9 mouse cellular contexts compared by ENCODE assay signal in genomic region chr19:46706540-46707295, GRCm38 (mm10). TPM values are rescaled to one million over a fixed set of nuclear protein-coding genes. Genes with fewer than 3 reads are reported as not detected.
DNase-seq lines count a peak whose midpoint lies in the region; ATAC-seq and TF ChIP-seq lines count a peak whose summit lies in the region.
"Had no signal": no experiment of that assay in that cellular context is flagged by ENCODE, and none has a peak within 500 bp of the region (broad histone marks: within the 10 kb centered on the region; RNA-seq: fewer than 3 reads in every experiment).

No protein-coding gene starts in this region.

- TF ChIP-seq CTCF in spleen, adult 2 months (IDR thresholded peaks at IDR 0.05; ENCODE audit: extremely low read depth, insufficient read depth, insufficient read length, insufficient replicate concordance): no peak

- WGBS in spleen, adult 2 months: 74% methylated on average over 9 of the region's 9 CpGs
- WGBS in liver, embryonic 11.5 days: 56% methylated on average over 9 of the region's 9 CpGs
- WGBS in stomach, embryonic 16.5 days: 53% methylated on average over 9 of the region's 9 CpGs

- peak overlapping the region; percentile 65 for H3K9ac ChIP-seq in liver, embryonic 11.5 days (ENCODE audit: low read depth, low read length)
- no peak overlapping the region for H3K9ac ChIP-seq in stomach, embryonic 16.5 days (ENCODE audit: low read length)

- 0 out of 2 replicates have a peak overlapping the region, but pooled peaks have one; percentile 70 for H3K4me3 ChIP-seq in spleen, adult 2 months (ENCODE audit: extremely low read depth, insufficient read depth, insufficient read length)
- peak overlapping the region; percentile 55 for H3K4me3 ChIP-seq in liver, embryonic 11.5 days (ENCODE audit: low read depth, low read length)
- H3K4me3 ChIP-seq in stomach, embryonic 16.5 days (replicated peaks; ENCODE audit: low read length): peak overlapping the region; percentile 49

- intact Hi-C loops in left cerebral cortex, postnatal 36 days (cut with DNase I): no loop called here

- no peak for ATAC-seq in liver, embryonic 11.5 days (replicated peaks; ENCODE audit: low FRiP score)
- no peak; the same call in 1 of the 2 replicates for ATAC-seq in stomach, embryonic 16.5 days (ENCODE audit: insufficient read depth, low FRiP score)

- H3K9me3 ChIP-seq in liver, embryonic 11.5 days (ENCODE audit: control insufficient read depth, low read length): no peaks in the 10 kb centered on the region
- no peaks in the 10 kb centered on the region for H3K9me3 ChIP-seq in stomach, embryonic 16.5 days (replicated peaks; ENCODE audit: control insufficient read depth, low read length)

- H3K36me3 ChIP-seq in spleen, adult 2 months (ENCODE audit: control insufficient read depth, insufficient read depth, low read length): no peaks in the 10 kb centered on the region
- no peaks in the 10 kb centered on the region for H3K36me3 ChIP-seq in liver, embryonic 11.5 days (ENCODE audit: control insufficient read depth, insufficient read depth, low read length)
- no peaks in the 10 kb centered on the region for H3K36me3 ChIP-seq in stomach, embryonic 16.5 days (ENCODE audit: control insufficient read depth, insufficient read depth, low read length)

- H3K27ac ChIP-seq in spleen, adult 2 months (ENCODE audit: insufficient read depth, low read length): no peak overlapping the region
- no peak overlapping the region for H3K27ac ChIP-seq in liver, embryonic 11.5 days (ENCODE audit: low read depth, low read length)
- peak overlapping the region; percentile 55; the same call in 1 of the 2 replicates for H3K27ac ChIP-seq in stomach, embryonic 16.5 days (ENCODE audit: low read length)

- no peak for TF ChIP-seq POLR2A in spleen, adult 2 months (IDR thresholded peaks at IDR 0.05; ENCODE audit: low read depth, low read length)

- H3K4me2 ChIP-seq in liver, embryonic 11.5 days: peak overlapping the region; percentile 67
- peak overlapping the region; percentile 73 for H3K4me2 ChIP-seq in stomach, embryonic 16.5 days (ENCODE audit: low read depth, low read length)

- H3K4me1 ChIP-seq in spleen, adult 2 months (ENCODE audit: control insufficient read depth, insufficient read depth, insufficient read length): peaks cover 6% of the 10 kb centered on the region; the same call in 1 of the 2 replicates
- H3K4me1 ChIP-seq in liver, embryonic 11.5 days (replicated peaks; ENCODE audit: control insufficient read depth, insufficient read depth, low read length): peaks cover 23% of the 10 kb centered on the region
- peaks cover 10% of the 10 kb centered on the region for H3K4me1 ChIP-seq in stomach, embryonic 16.5 days (ENCODE audit: control insufficient read depth, insufficient read depth, low read length)

- DNase-seq in adrenal gland, postnatal 14 days: peak; percentile 14
- DNase-seq in adrenal gland, postnatal 36 days: no peak
- no peak for DNase-seq in spleen, adult 2 months (ENCODE audit: low read depth in 1 of 2, low spot score in 2 of 2)
- no peak for DNase-seq in spleen, adult 18-20 months
- no peak for DNase-seq in liver, embryonic 11.5 days (ENCODE audit: low spot score)
- DNase-seq in adrenal gland, adult 18-20 months (ENCODE audit: low spot score in 2 of 2): no peak
- no peak for DNase-seq in left cerebral cortex, postnatal 36 days (ENCODE audit: low spot score in 2 of 2)

- no peaks in the 10 kb centered on the region for H3K27me3 ChIP-seq in spleen, adult 2 months (ENCODE audit: control insufficient read depth, insufficient read depth, low read length)
- peaks cover 3% of the 10 kb centered on the region; the same call in 1 of the 2 replicates for H3K27me3 ChIP-seq in liver, embryonic 11.5 days (replicated peaks; ENCODE audit: control insufficient read depth, insufficient read depth, low read length)
- H3K27me3 ChIP-seq in stomach, embryonic 16.5 days (ENCODE audit: control insufficient read depth, insufficient read depth, low read length): no peaks in the 10 kb centered on the region

RNA-seq across cellular contexts. Expression of gene As3mt, which starts 0.5 kb away (rescaled TPM):
- total RNA-seq in adrenal gland, postnatal 14 days (2021): 58.7 and 68.2 TPM in 2 replicates
- 100 to 1,000 TPM in 1 of 2 experiments, 10 to 100 TPM in 1; 93.6 to 101 TPM for total RNA-seq in adrenal gland, postnatal 36 days (2021)
- polyA plus RNA-seq in spleen, adult 2 months (2012; rRNA removed): 5.6 and 6.0 TPM in 2 replicates
- 26.0 and 29.3 TPM in 2 replicates for polyA plus RNA-seq in liver, embryonic 11.5 days (2014; fragmentation: Nextera tagmentation; extraction: Ambion mirVana)
- 26.6 and 28.1 TPM in 2 replicates for polyA plus RNA-seq in stomach, embryonic 16.5 days (2015; fragmentation: Nextera tagmentation; extraction: Ambion mirVana)
- total RNA-seq in adrenal gland, adult 18-20 months (2021): 10 to 100 TPM; 90.0 to 92.7 TPM
- 10 to 100 TPM; 24.4 to 25.7 TPM for total RNA-seq in left cerebral cortex, postnatal 36 days (2021)

RNA-seq across cellular contexts. Expression of gene Borcs7, which starts 17.0 kb away (rescaled TPM):
- total RNA-seq in adrenal gland, postnatal 14 days (2021): 15.2 and 15.8 TPM in 2 replicates
- 10 to 100 TPM; 14.4 to 16.8 TPM for total RNA-seq in adrenal gland, postnatal 36 days (2021)
- polyA plus RNA-seq in spleen, adult 2 months (2012; rRNA removed): 2.3 and 2.4 TPM in 2 replicates
- 9.9 and 13.8 TPM in 2 replicates for polyA plus RNA-seq in liver, embryonic 11.5 days (2014; fragmentation: Nextera tagmentation; extraction: Ambion mirVana)
- 14.1 and 15.3 TPM in 2 replicates for polyA plus RNA-seq in stomach, embryonic 16.5 days (2015; fragmentation: Nextera tagmentation; extraction: Ambion mirVana)
- 10 to 100 TPM; 11.4 to 13.4 TPM for total RNA-seq in adrenal gland, adult 18-20 months (2021)
- 10 to 100 TPM; 24.2 to 24.7 TPM for total RNA-seq in left cerebral cortex, postnatal 36 days (2021)

RNA-seq across cellular contexts. Expression of gene Cyp17a1, which starts 33.7 kb away (rescaled TPM):
- total RNA-seq in adrenal gland, postnatal 14 days (2021): 10.6 and 12.0 TPM in 2 replicates
- total RNA-seq in adrenal gland, postnatal 36 days (2021): 10 to 100 TPM in 1 of 2 experiments, 1 to 10 TPM in 1; 1.9 to 10.5 TPM
- 0.12 and 0.14 TPM in 2 replicates for polyA plus RNA-seq in spleen, adult 2 months (2012; rRNA removed)
- polyA plus RNA-seq in liver, embryonic 11.5 days (2014; fragmentation: Nextera tagmentation; extraction: Ambion mirVana): 0.27 and 0.30 TPM in 2 replicates
- polyA plus RNA-seq in stomach, embryonic 16.5 days (2015; fragmentation: Nextera tagmentation; extraction: Ambion mirVana): 0.09 TPM in 1 of 2 replicates, not detected in the other
- 1 to 10 TPM; 2.1 to 4.8 TPM for total RNA-seq in adrenal gland, adult 18-20 months (2021)
- not detected for total RNA-seq in left cerebral cortex, postnatal 36 days (2021)
- total RNA-seq: megakaryocyte-erythroid progenitor cell, adult 5-6 weeks had no signal

RNA-seq across cellular contexts. Expression of gene Cnnm2, which starts 54.7 kb away (rescaled TPM):
- 27.8 and 31.7 TPM in 2 replicates for total RNA-seq in adrenal gland, postnatal 14 days (2021)
- 10 to 100 TPM; 23.7 to 39.4 TPM for total RNA-seq in adrenal gland, postnatal 36 days (2021)
- polyA plus RNA-seq in spleen, adult 2 months (2012; rRNA removed): 5.5 and 7.7 TPM in 2 replicates
- polyA plus RNA-seq in liver, embryonic 11.5 days (2014; fragmentation: Nextera tagmentation; extraction: Ambion mirVana): 1.9 and 2.6 TPM in 2 replicates
- polyA plus RNA-seq in stomach, embryonic 16.5 days (2015; fragmentation: Nextera tagmentation; extraction: Ambion mirVana): 1.5 TPM in 2 replicates
- total RNA-seq in adrenal gland, adult 18-20 months (2021): 10 to 100 TPM; 34.8 to 50.8 TPM
- 10 to 100 TPM; 34.8 to 36.4 TPM for total RNA-seq in left cerebral cortex, postnatal 36 days (2021)
